ENCODE assay signal across 17 mouse cellular contexts in the genomic region with DNA sequence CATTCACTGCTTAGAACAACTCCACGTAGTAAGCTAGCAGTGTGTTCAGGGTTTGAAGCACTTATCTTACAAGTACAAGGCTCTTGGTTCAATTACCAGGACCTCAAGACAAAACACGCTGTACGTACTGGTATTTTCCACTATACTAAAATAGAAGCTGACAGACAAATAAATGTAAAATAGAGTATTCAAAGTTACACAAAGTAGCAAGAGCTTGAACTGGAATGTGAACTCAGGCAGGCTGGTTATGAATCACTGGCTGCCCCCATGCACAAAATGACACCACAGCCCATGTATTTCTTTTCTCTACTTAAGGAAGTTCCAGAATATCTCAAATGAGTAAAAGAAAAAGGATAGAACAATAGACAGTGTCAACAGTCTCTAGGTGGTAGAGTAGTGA. TPM values are rescaled to one million over a fixed set of nuclear protein-coding genes. Genes with fewer than 3 reads are reported as not detected.
"Had no signal": no experiment of that assay in that cellular context is flagged by ENCODE, and none has a peak within 500 bp of the region (broad histone marks: within the 10 kb centered on the region; RNA-seq: fewer than 3 reads in every experiment).

No protein-coding gene starts in this region.

- H3K4me3 ChIP-seq: neural tube, embryonic 13.5 days; neural tube, embryonic 15.5 days; stomach, embryonic 15.5 days had no signal

- H3K9ac ChIP-seq: neural tube, embryonic 13.5 days; neural tube, embryonic 15.5 days; stomach, embryonic 15.5 days had no signal

- H3K27ac ChIP-seq: neural tube, embryonic 13.5 days; neural tube, embryonic 15.5 days; stomach, embryonic 15.5 days; stomach, postnatal 0 days had no signal

- H3K9me3 ChIP-seq: neural tube, embryonic 13.5 days; neural tube, embryonic 15.5 days; stomach, embryonic 15.5 days had no signal

- DNase-seq: retina, postnatal 1 day; right cerebral cortex, adult 18-20 months; right cerebral cortex, postnatal 14 days; right cerebral cortex, postnatal 25 days; right cerebral cortex, postnatal 4 days; spleen, adult 18-20 months; thymus, adult 18-20 months; thymus, adult 2 months; thymus, postnatal 14 days; thymus, postnatal 25 days; thymus, postnatal 36 days; thymus, postnatal 4 days had no signal

- H3K27me3 ChIP-seq: neural tube, embryonic 13.5 days; neural tube, embryonic 15.5 days; stomach, embryonic 15.5 days had no signal

- H3K4me2 ChIP-seq: neural tube, embryonic 13.5 days; neural tube, embryonic 15.5 days; stomach, embryonic 15.5 days had no signal

RNA-seq across cellular contexts. Expression of gene Shisa2, which starts 30.1 kb away (rescaled TPM):
- total RNA-seq: neutrophil, adult 5-6 weeks had no signal
